Mouse (Mus musculus) midbrain, embryonic 14.5 days (tissue): Measurements from ENCODE around the gene Gnmt. TPM values are rescaled to one million over a fixed set of nuclear protein-coding genes. Genes with fewer than 3 reads are reported as not detected.
A peak's percentile ranks its signal among the peaks of the same experiment; 100 is the strongest.

Experiments
- ATAC-seq: fragments of 200-750 bp; cut with Nextera tagmentation; 2 replicates; pipeline ENCODE4 v1.8.0; 2017; ENCODE audit warnings: moderate number of reproducible peaks, moderate library complexity; ENCODE audit not compliant: low FRiP score, low TSS enrichment
- DNase-seq: peaks from one replicate; pipeline ENCODE4 v3.0.0-alpha.2; 2015
- H3K27ac ChIP-seq: fragments of 300-500 bp; sonication (generic); replicated peaks from 2 replicates; pipeline ENCODE4 v1.5.1; 2014; ENCODE audit warnings: mild to moderate bottlenecking, low read depth, low read length, moderate library complexity
- H3K27me3 ChIP-seq: fragments of 300-500 bp; sonication (generic); 2 replicates; pipeline ENCODE4 v1.6.1; 2014; ENCODE audit warnings: low read length, control low read depth, mixed read lengths; ENCODE audit not compliant: control insufficient read depth, insufficient read depth
- H3K36me3 ChIP-seq: fragments of 300-500 bp; sonication (generic); 2 replicates; pipeline ENCODE4 v1.6.1; 2014; ENCODE audit warnings: low read length, control low read depth; ENCODE audit not compliant: control insufficient read depth, insufficient read depth
- H3K4me1 ChIP-seq: fragments of 300-500 bp; sonication (generic); 2 replicates; pipeline ENCODE4 v1.6.1; 2014; ENCODE audit warnings: mild to moderate bottlenecking, antibody characterized with exemption, low read length, control low read depth; ENCODE audit not compliant: control insufficient read depth, insufficient read depth
- H3K4me2 ChIP-seq: fragments of 300-500 bp; sonication (generic); 2 replicates; pipeline ENCODE4 v1.6.1; 2014; ENCODE audit warnings: mild to moderate bottlenecking, low read length, moderate library complexity
- H3K4me3 ChIP-seq: fragments of 300-500 bp; sonication (generic); replicated peaks from 2 replicates; pipeline ENCODE4 v1.5.1; 2014; ENCODE audit warnings: low read depth, low read length
- H3K9ac ChIP-seq: fragments of 300-500 bp; sonication (generic); replicated peaks from 2 replicates; pipeline ENCODE4 v1.6.1; 2014; ENCODE audit warnings: mild to moderate bottlenecking, low read length, moderate library complexity
- H3K9me3 ChIP-seq: fragments of 300-500 bp; sonication (generic); 2 replicates; pipeline ENCODE4 v1.6.1; 2016; ENCODE audit warnings: low read length, control low read depth, mixed read lengths; ENCODE audit not compliant: control insufficient read depth
- WGBS: fragments of 180-500 bp; shearing (Covaris S2); extraction: QIAGEN DNeasy Blood & Tissue Kit; methylation state at CpG from one replicate; pipeline ENCODE4 v1.1.7; 2014; 5-methylcytosine and 5-hydroxymethylcytosine counted together
- polyA plus RNA-seq: library from polyadenylated mRNA; unstranded; fragments of >200 nt; fragmentation: Nextera tagmentation; extraction: Ambion mirVana; gene quantifications from 2 replicates; pipeline ENCODE4 v1.2.1, GENCODE M21; 2014

Gnmt gene
- 0.71 and 0.85 TPM in 2 replicates for polyA plus RNA-seq

- no peaks in the 10 kb centered on the region for H3K27me3 ChIP-seq
- no peak within 1 kb of the TSS for H3K27ac ChIP-seq
- WGBS = 20% methylated on average over 24 of the region's 24 CpGs
- ATAC-seq (no peak), DNase-seq (no peak)
- no peaks in the 10 kb centered on the region for H3K9me3 ChIP-seq
- H3K4me2 ChIP-seq = no peak within 1 kb of the TSS; the same call in 1 of the 2 replicates
- peaks cover 7% of the 10 kb centered on the region; the same call in 1 of the 2 replicates for H3K36me3 ChIP-seq
- no peaks in the 10 kb centered on the region for H3K4me1 ChIP-seq
- H3K4me3 ChIP-seq = no peak within 1 kb of the TSS
- H3K9ac ChIP-seq = no peak within 1 kb of the TSS; the same call in 1 of the 2 replicates
Measured at GRCm38 (mm10) chr17:46728904-46729318, at the start of gene Gnmt. Gene Gnmt, minus strand, starts transcription at chr17:46729168.

- peaks cover 15% of the 10 kb centered on the region for H3K4me1 ChIP-seq
- no peaks in the 10 kb centered on the region for H3K27me3 ChIP-seq
- DNase-seq (no peak), ATAC-seq (no peak)
- H3K9ac ChIP-seq = no peak overlapping the region
- H3K36me3 ChIP-seq = peaks cover 64% of the 10 kb centered on the region
- H3K4me3 ChIP-seq = no peak overlapping the region
- H3K9me3 ChIP-seq = no peaks in the 10 kb centered on the region
- H3K27ac ChIP-seq = no peak overlapping the region
- WGBS = 89% methylated on average over 3 of the region's 3 CpGs
- H3K4me2 ChIP-seq = no peak overlapping the region
Measured at GRCm38 (mm10) chr17:46776087-46776486, 47.1 kb upstream of the Gnmt start.

- Histone ChIP-seq H3K27me3 (no peaks in the 10 kb centered on the region), H3K4me2 (no peak overlapping the region), H3K36me3 (peaks cover 57% of the 10 kb centered on the region), H3K27ac (no peak overlapping the region), H3K4me3 (no peak overlapping the region), H3K4me1 (peaks cover 14% of the 10 kb centered on the region; the same call in 1 of the 2 replicates), H3K9ac (no peak overlapping the region), H3K9me3 (no peaks in the 10 kb centered on the region)
- ATAC-seq = no peak
- WGBS = 93% methylated on average over 9 of the region's 9 CpGs
- no peak for DNase-seq
Measured at GRCm38 (mm10) chr17:46775070-46775469, 46.1 kb upstream of the Gnmt start.

GRCm38 (mm10) chr17:46774131-46774472 is 45.1 kb upstream of the Gnmt start:
- DNase-seq = no peak
- H3K4me2 ChIP-seq = peak overlapping the region; percentile 84; the same call in 1 of the 2 replicates
- H3K36me3 ChIP-seq = peaks cover 49% of the 10 kb centered on the region
- H3K9me3 ChIP-seq = no peaks in the 10 kb centered on the region
- ATAC-seq = no peak
- no peak overlapping the region for H3K27ac ChIP-seq
- 40% methylated on average over 2 of the region's 2 CpGs for WGBS
- no peak overlapping the region for H3K9ac ChIP-seq
- H3K4me3 ChIP-seq = no peak overlapping the region
- peaks cover 14% of the 10 kb centered on the region; the same call in 1 of the 2 replicates for H3K4me1 ChIP-seq
- H3K27me3 ChIP-seq = no peaks in the 10 kb centered on the region

- H3K9me3 ChIP-seq = no peaks in the 10 kb centered on the region
- H3K27ac ChIP-seq = peak overlapping the region; percentile 71; the same call in 1 of the 2 replicates
- H3K27me3 ChIP-seq = no peaks in the 10 kb centered on the region
- DNase-seq (peak; percentile 42), ATAC-seq (no peak)
- H3K4me1 ChIP-seq = peaks cover 14% of the 10 kb centered on the region; the same call in 1 of the 2 replicates
- peak overlapping the region; percentile 61 for H3K9ac ChIP-seq
- H3K4me2 ChIP-seq = peak overlapping the region; percentile 84
- WGBS = 12% methylated on average over 19 of the region's 20 CpGs
- peak overlapping the region; percentile 67 for H3K4me3 ChIP-seq
- peaks cover 43% of the 10 kb centered on the region for H3K36me3 ChIP-seq
Measured at GRCm38 (mm10) chr17:46773278-46774130, 44.5 kb upstream of the Gnmt start.

- Histone ChIP-seq H3K36me3 (peaks cover 34% of the 10 kb centered on the region), H3K27me3 (no peaks in the 10 kb centered on the region), H3K9me3 (no peaks in the 10 kb centered on the region), H3K4me1 (peaks cover 14% of the 10 kb centered on the region; the same call in 1 of the 2 replicates), H3K27ac (peak within 1 kb of the TSS; percentile 71), H3K4me3 (peak within 1 kb of the TSS; percentile 67), H3K9ac (peak within 1 kb of the TSS; percentile 61), H3K4me2 (peak within 1 kb of the TSS; percentile 84)
- peak; percentile 89 for ATAC-seq
- under 1% methylated on average over 50 of the region's 50 CpGs for WGBS
- DNase-seq = peak; percentile 91
Measured at GRCm38 (mm10) chr17:46772404-46773277, 43.7 kb upstream of the Gnmt start, which contains the start of gene 2310039H08Rik. Gene 2310039H08Rik, plus strand, starts transcription at chr17:46772635.

GRCm38 (mm10) chr17:46772038-46772403 is 43.1 kb upstream of the Gnmt start:
- Histone ChIP-seq H3K4me2 (peak overlapping the region; percentile 84), H3K4me1 (peaks cover 14% of the 10 kb centered on the region; the same call in 1 of the 2 replicates), H3K36me3 (peaks cover 28% of the 10 kb centered on the region), H3K9ac (peak overlapping the region; percentile 50; the same call in 1 of the 2 replicates), H3K27me3 (no peaks in the 10 kb centered on the region), H3K9me3 (no peaks in the 10 kb centered on the region), H3K4me3 (peak overlapping the region; percentile 67), H3K27ac (peak overlapping the region; percentile 71)
- ATAC-seq = peak; percentile 35; the same call in 1 of the 2 replicates
- no peak for DNase-seq
- WGBS = 8% methylated on average over 5 of the region's 5 CpGs

- no peaks in the 10 kb centered on the region for H3K9me3 ChIP-seq
- no peak for DNase-seq
- peaks cover 14% of the 10 kb centered on the region; the same call in 1 of the 2 replicates for H3K4me1 ChIP-seq
- ATAC-seq = no peak
- peak overlapping the region; percentile 67 for H3K4me3 ChIP-seq
- no peaks in the 10 kb centered on the region for H3K27me3 ChIP-seq
- peaks cover 25% of the 10 kb centered on the region for H3K36me3 ChIP-seq
- peak overlapping the region; percentile 50; the same call in 1 of the 2 replicates for H3K9ac ChIP-seq
- H3K4me2 ChIP-seq = peak overlapping the region; percentile 84
- peak overlapping the region; percentile 71; the same call in 1 of the 2 replicates for H3K27ac ChIP-seq
- 66% methylated on average over 17 of the region's 17 CpGs for WGBS
Measured at GRCm38 (mm10) chr17:46771616-46772015, 42.6 kb upstream of the Gnmt start.
